Mouse (Mus musculus): Measurements from ENCODE around the gene Saa4. TPM values are rescaled to one million over a fixed set of nuclear protein-coding genes. Genes with fewer than 3 reads are reported as not detected.
"Not testable (repeated sequence)": the region's sequence is repeated elsewhere in the genome, so short reads cannot be mapped to it uniquely, and the experiment has no call there.

The Saa4 gene
- not detected in 2 replicates for polyA plus RNA-seq (2015; fragmentation: Nextera tagmentation; extraction: Ambion mirVana)

GRCm38 (mm10) chr7:46732458-46732857, at the start of gene Saa4:
TSS of gene Saa4 (minus strand) at chr7:46732603.
- no peak within 1 kb of the TSS for H3K9ac ChIP-seq (replicated peaks)
- no peak for ATAC-seq (ENCODE audit: low FRiP score)
- WGBS: 82% methylated on average over 4 of the region's 4 CpGs

GRCm38 (mm10) chr7:46770706-46771105, 38.3 kb upstream of the Saa4 start:
- Histone ChIP-seq H3K36me3 (peaks cover 76% of the 10 kb centered on the region), H3K4me2 (no peak overlapping the region), H3K4me1 (no peaks in the 10 kb centered on the region), H3K9me3 (replicated peaks) (no peaks in the 10 kb centered on the region), H3K9ac (replicated peaks) (no peak overlapping the region), H3K27me3 (replicated peaks) (no peaks in the 10 kb centered on the region), H3K4me3 (replicated peaks) (no peak overlapping the region), H3K27ac (replicated peaks) (no peak overlapping the region)
- 65% methylated on average over 4 of the region's 4 CpGs for WGBS
- no peak for ATAC-seq (ENCODE audit: low FRiP score)

More at GRCm38 (mm10) chr7:46732458-46732857, at the start of gene Saa4:
- Histone ChIP-seq H3K4me2 (no peak within 1 kb of the TSS), H3K4me3 (replicated peaks) (no peak within 1 kb of the TSS), H3K27me3 (replicated peaks) (no peaks in the 10 kb centered on the region), H3K27ac (replicated peaks) (no peak within 1 kb of the TSS), H3K4me1 (no peaks in the 10 kb centered on the region), H3K9me3 (replicated peaks) (no peaks in the 10 kb centered on the region), H3K36me3 (no peaks in the 10 kb centered on the region)

GRCm38 (mm10) chr7:46768451-46768850, 36.0 kb upstream of the Saa4 start:
- Histone ChIP-seq H3K36me3 (peaks cover 72% of the 10 kb centered on the region), H3K4me1 (no peaks in the 10 kb centered on the region), H3K27ac (replicated peaks) (no peak overlapping the region), H3K4me2 (no peak overlapping the region), H3K9me3 (replicated peaks) (no peaks in the 10 kb centered on the region), H3K9ac (replicated peaks) (no peak overlapping the region), H3K27me3 (replicated peaks) (no peaks in the 10 kb centered on the region), H3K4me3 (replicated peaks) (no peak overlapping the region)
- WGBS: 95% methylated on average over 7 of the region's 7 CpGs
- no peak for ATAC-seq (ENCODE audit: low FRiP score)

GRCm38 (mm10) chr7:46767371-46767770, 35.0 kb upstream of the Saa4 start:
- no peak overlapping the region for H3K4me3 ChIP-seq (replicated peaks)
- H3K9ac ChIP-seq (replicated peaks): no peak overlapping the region
- no peak overlapping the region for H3K4me2 ChIP-seq
- peaks cover 72% of the 10 kb centered on the region for H3K36me3 ChIP-seq
- no peaks in the 10 kb centered on the region for H3K9me3 ChIP-seq (replicated peaks)
- no peak overlapping the region for H3K27ac ChIP-seq (replicated peaks)
- no peaks in the 10 kb centered on the region for H3K27me3 ChIP-seq (replicated peaks)
- H3K4me1 ChIP-seq: no peaks in the 10 kb centered on the region
- ATAC-seq (ENCODE audit: low FRiP score): no peak

- Histone ChIP-seq H3K9me3 (replicated peaks) (no peaks in the 10 kb centered on the region), H3K4me1 (no peaks in the 10 kb centered on the region), H3K27me3 (replicated peaks) (no peaks in the 10 kb centered on the region), H3K9ac (replicated peaks) (no peak overlapping the region), H3K36me3 (peaks cover 81% of the 10 kb centered on the region), H3K27ac (replicated peaks) (no peak overlapping the region), H3K4me3 (replicated peaks) (no peak overlapping the region), H3K4me2 (no peak overlapping the region)
- ATAC-seq (ENCODE audit: low FRiP score): no peak
- 90% methylated on average over 8 of the region's 8 CpGs for WGBS
Measured at GRCm38 (mm10) chr7:46764672-46765071, 32.3 kb upstream of the Saa4 start.

- no peak overlapping the region for H3K4me2 ChIP-seq
- H3K27ac ChIP-seq (replicated peaks): no peak overlapping the region
- 96% methylated on average over 5 of the region's 5 CpGs for WGBS
- H3K9ac ChIP-seq (replicated peaks): no peak overlapping the region
- peaks cover 76% of the 10 kb centered on the region for H3K36me3 ChIP-seq
- H3K9me3 ChIP-seq (replicated peaks): no peaks in the 10 kb centered on the region
- no peaks in the 10 kb centered on the region for H3K27me3 ChIP-seq (replicated peaks)
- no peak for ATAC-seq (ENCODE audit: low FRiP score)
- H3K4me1 ChIP-seq: no peaks in the 10 kb centered on the region
- H3K4me3 ChIP-seq (replicated peaks): no peak overlapping the region
Measured at GRCm38 (mm10) chr7:46762601-46763000, 30.2 kb upstream of the Saa4 start.

- Histone ChIP-seq H3K4me1 (no peaks in the 10 kb centered on the region), H3K27ac (replicated peaks) (no peak overlapping the region), H3K4me2 (no peak overlapping the region), H3K9me3 (replicated peaks) (no peaks in the 10 kb centered on the region), H3K27me3 (replicated peaks) (no peaks in the 10 kb centered on the region), H3K36me3 (peaks cover 69% of the 10 kb centered on the region), H3K4me3 (replicated peaks) (no peak overlapping the region), H3K9ac (replicated peaks) (no peak overlapping the region)
- ATAC-seq (ENCODE audit: low FRiP score): no peak
- WGBS: 71% methylated on average over 11 of the region's 11 CpGs
Measured at GRCm38 (mm10) chr7:46761049-46761795, 28.8 kb upstream of the Saa4 start.

GRCm38 (mm10) chr7:46751490-46751889, 19.1 kb upstream of the Saa4 start, which contains the start of gene Saa2:
TSS of gene Saa2 (plus strand) at chr7:46751790.
- Histone ChIP-seq H3K9me3 (replicated peaks) (no peaks in the 10 kb centered on the region), H3K9ac (replicated peaks) (no peak within 1 kb of the TSS), H3K27ac (replicated peaks) (no peak within 1 kb of the TSS), H3K4me3 (replicated peaks) (no peak within 1 kb of the TSS), H3K4me1 (no peaks in the 10 kb centered on the region), H3K4me2 (no peak within 1 kb of the TSS), H3K27me3 (replicated peaks) (no peaks in the 10 kb centered on the region), H3K36me3 (no peaks in the 10 kb centered on the region)
- no peak for ATAC-seq (ENCODE audit: low FRiP score)
- 66% methylated on average over 3 of the region's 3 CpGs for WGBS

GRCm38 (mm10) chr7:46748459-46748858, 16.1 kb upstream of the Saa4 start:
- Histone ChIP-seq H3K27ac (replicated peaks) (no peak overlapping the region), H3K9ac (replicated peaks) (no peak overlapping the region), H3K9me3 (replicated peaks) (no peaks in the 10 kb centered on the region), H3K36me3 (no peaks in the 10 kb centered on the region), H3K4me2 (no peak overlapping the region), H3K27me3 (replicated peaks) (no peaks in the 10 kb centered on the region), H3K4me3 (replicated peaks) (no peak overlapping the region), H3K4me1 (no peaks in the 10 kb centered on the region)
- WGBS: 40% methylated on average over 3 of the region's 3 CpGs
- ATAC-seq (ENCODE audit: low FRiP score): no peak

GRCm38 (mm10) chr7:46746381-46746780, 14.0 kb upstream of the Saa4 start:
- Histone ChIP-seq H3K4me2 (no peak overlapping the region), H3K9ac (replicated peaks) (no peak overlapping the region), H3K27me3 (replicated peaks) (no peaks in the 10 kb centered on the region), H3K9me3 (replicated peaks) (no peaks in the 10 kb centered on the region), H3K4me1 (no peaks in the 10 kb centered on the region), H3K4me3 (replicated peaks) (no peak overlapping the region), H3K27ac (replicated peaks) (no peak overlapping the region), H3K36me3 (no peaks in the 10 kb centered on the region)
- 87% methylated on average over 7 of the region's 7 CpGs for WGBS
- ATAC-seq (ENCODE audit: low FRiP score): no peak

- WGBS: 84% methylated on average over 3 of the region's 3 CpGs
- no peak overlapping the region for H3K4me3 ChIP-seq (replicated peaks)
- no peak overlapping the region for H3K27ac ChIP-seq (replicated peaks)
- no peak overlapping the region for H3K4me2 ChIP-seq
- no peak overlapping the region for H3K9ac ChIP-seq (replicated peaks)
- ATAC-seq (ENCODE audit: low FRiP score): no peak
- no peaks in the 10 kb centered on the region for H3K4me1 ChIP-seq
- no peaks in the 10 kb centered on the region for H3K27me3 ChIP-seq (replicated peaks)
- no peaks in the 10 kb centered on the region for H3K9me3 ChIP-seq (replicated peaks)
- no peaks in the 10 kb centered on the region for H3K36me3 ChIP-seq
Measured at GRCm38 (mm10) chr7:46745816-46746215, 13.4 kb upstream of the Saa4 start.

GRCm38 (mm10) chr7:46742880-46743279, 10.5 kb upstream of the Saa4 start, which contains the start of gene Saa1:
TSS of gene Saa1 (minus strand) at chr7:46742980.
- 73% methylated on average over 3 of the region's 3 CpGs for WGBS
- not testable (repeated sequence) for H3K4me3 ChIP-seq (replicated peaks); H3K9me3 ChIP-seq (replicated peaks); H3K4me1 ChIP-seq; H3K4me2 ChIP-seq; H3K9ac ChIP-seq (replicated peaks); ATAC-seq (ENCODE audit: low FRiP score); H3K36me3 ChIP-seq; H3K27ac ChIP-seq (replicated peaks); H3K27me3 ChIP-seq (replicated peaks)
